Mouse (Mus musculus) heart, embryonic 14.5 days (tissue): Measurements from ENCODE around the gene Vwf. TPM values are rescaled to one million over a fixed set of nuclear protein-coding genes. Genes with fewer than 3 reads are reported as not detected.

Experiments used
- ATAC-seq: fragments of 200-750 bp; cut with Nextera tagmentation; 2 replicates; pipeline ENCODE4 v1.8.0; 2017; ENCODE audit warnings: low read depth, moderate TSS enrichment; ENCODE audit not compliant: insufficient number of reproducible peaks, insufficient read depth, low FRiP score
- H3K27ac ChIP-seq, 2 experiments: fragments of 200-500 bp in 1 of 2; fragments of 300-500 bp in 1 of 2; sonication (generic) in 1 of 2; replicated peaks in 1 of 2; 2 replicates each; pipeline ENCODE4 v1.5.1; 2012 to 2014; ENCODE audit warnings: low read depth in 2 of 2, low read length in 2 of 2, control low read depth in 1 of 2, mild to moderate bottlenecking in 1 of 2, mixed read lengths in 1 of 2; ENCODE audit not compliant: control insufficient read depth in 1 of 2, insufficient read depth in 1 of 2
- H3K27me3 ChIP-seq: fragments of 300-500 bp; sonication (generic); 2 replicates; pipeline ENCODE4 v1.6.1; 2014; ENCODE audit warnings: mild to moderate bottlenecking, low read length, control low read depth; ENCODE audit not compliant: control insufficient read depth, insufficient read depth
- H3K36me3 ChIP-seq: fragments of 300-500 bp; sonication (generic); 2 replicates; pipeline ENCODE4 v1.6.1; 2014; ENCODE audit warnings: mild to moderate bottlenecking, control low read depth, low read length, mixed read lengths; ENCODE audit not compliant: control insufficient read depth, insufficient read depth
- H3K4me1 ChIP-seq, 2 experiments: fragments of 200-500 bp in 1 of 2; fragments of 300-500 bp in 1 of 2; sonication (generic) in 1 of 2; 2 replicates each; pipeline ENCODE4 v1.6.1; 2012 to 2014; ENCODE audit warnings: low read length in 2 of 2, control low read depth in 1 of 2, mixed read lengths in 1 of 2; ENCODE audit not compliant: control insufficient read depth in 2 of 2, insufficient read depth in 2 of 2
- H3K4me2 ChIP-seq: fragments of 300-500 bp; sonication (generic); 2 replicates; pipeline ENCODE4 v1.6.1; 2014; ENCODE audit warnings: mild to moderate bottlenecking, low read length
- H3K4me3 ChIP-seq, 2 experiments: fragments of 200-500 bp in 1 of 2; fragments of 300-500 bp in 1 of 2; sonication (generic) in 1 of 2; 2 replicates each; pipeline ENCODE4 v1.5.1; 2012 to 2014; ENCODE audit warnings: low read length in 2 of 2, mild to moderate bottlenecking in 2 of 2, control low read depth in 1 of 2, low read depth in 1 of 2, moderate library complexity in 1 of 2; ENCODE audit not compliant: control insufficient read depth in 1 of 2, insufficient read depth in 1 of 2
- H3K9ac ChIP-seq: fragments of 300-500 bp; sonication (generic); 2 replicates; pipeline ENCODE4 v1.6.1; 2014; ENCODE audit warnings: mild to moderate bottlenecking, low read length
- H3K9me3 ChIP-seq: fragments of 300-500 bp; sonication (generic); 2 replicates; pipeline ENCODE4 v1.6.1; 2016; ENCODE audit warnings: low read length, control low read depth; ENCODE audit not compliant: control insufficient read depth
- WGBS: fragments of 180-500 bp; shearing (Covaris S2); extraction: QIAGEN DNeasy Blood & Tissue Kit; methylation state at CpG from one replicate; pipeline ENCODE4 v1.1.7; 2014; 5-methylcytosine and 5-hydroxymethylcytosine counted together
- polyA plus RNA-seq: library from polyadenylated mRNA; unstranded; fragments of >200 nt; fragmentation: Nextera tagmentation; extraction: Ambion mirVana; gene quantifications from 2 replicates; pipeline ENCODE4 v1.2.1, GENCODE M21; 2014

Gene Vwf
- polyA plus RNA-seq, 1 experiment from 2014 or later: 27.9 TPM

- H3K4me1 ChIP-seq: no peaks in the 10 kb centered on the region
- no peaks in the 10 kb centered on the region for H3K9me3 ChIP-seq
- 80% methylated on average over 16 of the region's 16 CpGs for WGBS
- H3K4me3 ChIP-seq: no peak overlapping the region
- H3K4me2 ChIP-seq: no peak overlapping the region
- no peak for ATAC-seq
- no peak overlapping the region for H3K9ac ChIP-seq
- no peak overlapping the region for H3K27ac ChIP-seq
- no peaks in the 10 kb centered on the region for H3K27me3 ChIP-seq
- H3K36me3 ChIP-seq: no peaks in the 10 kb centered on the region
Measured at GRCm38 (mm10) chr6:125711261-125711660, 164.7 kb downstream of the Vwf start.

- no peaks in the 10 kb centered on the region for H3K27me3 ChIP-seq
- 70% methylated on average over 2 of the region's 2 CpGs for WGBS
- no peak for ATAC-seq
- H3K27ac ChIP-seq: no peak overlapping the region
- no peak overlapping the region for H3K4me3 ChIP-seq
- H3K9ac ChIP-seq: no peak overlapping the region
- no peaks in the 10 kb centered on the region for H3K9me3 ChIP-seq
- no peaks in the 10 kb centered on the region for H3K36me3 ChIP-seq
- no peaks in the 10 kb centered on the region for H3K4me1 ChIP-seq
- no peak overlapping the region for H3K4me2 ChIP-seq
Measured at GRCm38 (mm10) chr6:125726408-125726807, 179.8 kb downstream of the Vwf start.

GRCm38 (mm10) chr6:125727484-125727911 lies 180.9 kb downstream of the Vwf start:
- 67% methylated on average over 5 of the region's 5 CpGs for WGBS
- Histone ChIP-seq H3K36me3 (no peaks in the 10 kb centered on the region), H3K27ac (no peak overlapping the region), H3K9me3 (no peaks in the 10 kb centered on the region), H3K27me3 (no peaks in the 10 kb centered on the region), H3K4me3 (no peak overlapping the region), H3K9ac (no peak overlapping the region), H3K4me1 (no peaks in the 10 kb centered on the region), H3K4me2 (no peak overlapping the region)
- ATAC-seq: no peak

GRCm38 (mm10) chr6:125729471-125729870 lies 182.9 kb downstream of the Vwf start:
- H3K9ac ChIP-seq: no peak overlapping the region
- no peaks in the 10 kb centered on the region for H3K9me3 ChIP-seq
- no peak overlapping the region for H3K27ac ChIP-seq
- H3K27me3 ChIP-seq: no peaks in the 10 kb centered on the region
- H3K36me3 ChIP-seq: no peaks in the 10 kb centered on the region
- no peak overlapping the region for H3K4me2 ChIP-seq
- ATAC-seq: no peak; the same call in 1 of the 2 replicates
- WGBS: 75% methylated on average over 6 of the region's 6 CpGs
- no peak overlapping the region for H3K4me3 ChIP-seq
- no peaks in the 10 kb centered on the region for H3K4me1 ChIP-seq

- H3K36me3 ChIP-seq: no peaks in the 10 kb centered on the region
- no peak overlapping the region for H3K9ac ChIP-seq
- H3K27ac ChIP-seq: no peak overlapping the region
- H3K4me1 ChIP-seq: no peaks in the 10 kb centered on the region
- no peaks in the 10 kb centered on the region for H3K27me3 ChIP-seq
- H3K9me3 ChIP-seq: no peaks in the 10 kb centered on the region
- 68% methylated on average over 11 of the region's 11 CpGs for WGBS
- no peak overlapping the region for H3K4me2 ChIP-seq
- no peak for ATAC-seq
- H3K4me3 ChIP-seq: no peak overlapping the region
Measured at GRCm38 (mm10) chr6:125729986-125730535, 183.5 kb downstream of the Vwf start.

Other genes with a start within 250 kb of the Vwf start
- gene Ltbr, start 232.9 kb upstream of the Vwf start, polyA plus RNA-seq: 38.5 and 41.5 TPM in 2 replicates
- gene Scnn1a, start 226.1 kb upstream of the Vwf start, polyA plus RNA-seq: 0.65 and 1.00 TPM in 2 replicates
- 41.4 and 43.5 TPM in 2 replicates for gene Tnfrsf1a, start 197.4 kb upstream of the Vwf start, polyA plus RNA-seq
- 0.05 TPM in 1 of 2 replicates, not detected in the other for gene Plekhg6, start 166.0 kb upstream of the Vwf start, polyA plus RNA-seq
- gene Cd9, start 52.0 kb upstream of the Vwf start, polyA plus RNA-seq: 88.8 and 91.8 TPM in 2 replicates
- gene Ano2, start 143.6 kb downstream of the Vwf start, polyA plus RNA-seq: 0.13 and 0.38 TPM in 2 replicates